Mouse (Mus musculus) adrenal gland, postnatal 0 days (tissue): Measurements from ENCODE around the gene Tmem181a. TPM values are rescaled to one million over a fixed set of nuclear protein-coding genes. Genes with fewer than 3 reads are reported as not detected.

ENCODE experiments used
- polyA plus RNA-seq: library from polyadenylated mRNA; unstranded; fragments of >200 nt; fragmentation: Nextera tagmentation; extraction: Ambion mirVana; gene quantifications from 2 replicates; pipeline ENCODE4 v1.2.1, GENCODE M21; 2015

Tmem181a gene
- polyA plus RNA-seq = 14.4 and 19.5 TPM in 2 replicates

DNA sequence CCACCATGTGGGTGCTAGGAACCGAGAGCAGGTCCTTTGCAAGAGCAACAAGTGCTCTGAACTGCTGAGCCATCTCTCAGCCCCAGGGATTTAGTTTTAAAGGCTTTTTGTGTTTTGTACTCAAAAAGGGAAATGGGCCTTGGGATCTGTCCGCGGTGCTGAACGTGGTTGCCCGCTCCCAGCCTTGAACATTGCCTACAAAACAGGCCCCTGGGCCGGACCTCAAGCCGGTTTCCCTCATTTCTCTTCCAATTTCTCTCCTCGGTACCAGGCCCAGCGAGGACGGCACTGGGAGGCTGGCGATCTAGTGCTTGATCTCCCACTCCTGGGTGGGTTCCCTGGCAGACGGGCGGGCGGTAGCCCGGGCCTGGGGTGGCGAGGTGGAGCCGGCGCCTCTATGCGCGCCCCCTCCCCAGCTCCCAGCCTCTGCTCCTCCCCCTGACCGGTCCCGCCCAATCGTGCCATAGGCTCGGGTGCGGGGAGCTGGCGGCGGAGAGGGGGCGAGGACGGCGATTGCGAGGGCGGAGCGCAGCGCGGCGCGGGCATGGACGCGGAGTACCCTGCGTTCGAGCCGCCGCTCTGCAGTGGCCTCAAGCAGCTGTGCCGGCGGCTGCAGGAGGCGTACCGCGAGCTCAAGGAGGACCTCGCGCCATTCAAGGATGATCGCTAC lies at the start of gene Tmem181a:
Gene Tmem181a, plus strand, starts transcription at position 461 of the 670 bp plus-strand sequence.

GRCm38 (mm10) chr17:6317339-6317985 lies 60.8 kb downstream of the Tmem181a start, which contains the start of gene Dynlt1a:
Gene Dynlt1a (minus strand): TSS chr17:6317500.

Other genes with a start within 250 kb of the Tmem181a start
- gene Serac1, start 177.1 kb upstream of the Tmem181a start, polyA plus RNA-seq = 2.4 and 2.5 TPM in 2 replicates
- gene Gtf2h5, start 177.1 kb upstream of the Tmem181a start, polyA plus RNA-seq = 201 and 234 TPM in 2 replicates
- gene Tulp4, start 150.4 kb upstream of the Tmem181a start, polyA plus RNA-seq = 36.0 and 47.6 TPM in 2 replicates
- 14.3 and 19.2 TPM in 2 replicates for gene Dynlt1a, start 60.6 kb downstream of the Tmem181a start, polyA plus RNA-seq
- gene Dynlt1b, start 173.3 kb downstream of the Tmem181a start, polyA plus RNA-seq = 1,331 and 1,614 TPM in 2 replicates